Mouse (Mus musculus): ENCODE data around the gene Gal3st2. TPM values are rescaled to one million over a fixed set of nuclear protein-coding genes. Genes with fewer than 3 reads are reported as not detected.
"Not testable (repeated sequence)": the region's sequence is repeated elsewhere in the genome, so short reads cannot be mapped to it uniquely, and the experiment has no call there.

Gene Gal3st2
- polyA plus RNA-seq, 1 experiment = 0.14 TPM

GRCm38 (mm10) chr1:93859619-93860018, 1.5 kb upstream of the Gal3st2 start:
- no peaks in the 10 kb centered on the region for H3K27me3 ChIP-seq (ENCODE audit: control insufficient read depth, insufficient read depth, insufficient read length)
- no peaks in the 10 kb centered on the region for H3K36me3 ChIP-seq (ENCODE audit: control insufficient read depth, insufficient read depth)
- H3K4me3 ChIP-seq = no peak overlapping the region
- TF ChIP-seq REST (IDR thresholded peaks at IDR 0.05; ENCODE audit: insufficient read depth, insufficient read length) (no peak), USF1 (IDR thresholded peaks at IDR 0.05; ENCODE audit: low read depth) (no peak), MAX (IDR thresholded peaks at IDR 0.05; ENCODE audit: low read depth) (no peak), MYOD1 (IDR thresholded peaks at IDR 0.05; ENCODE audit: control insufficient read depth in 1 of 3, insufficient read length in 2 of 3, low read depth in 2 of 3) (no peak), POLR2AphosphoS2 (IDR thresholded peaks at IDR 0.05; ENCODE audit: insufficient read length, low read depth) (no peak), CEBPB (IDR thresholded peaks at IDR 0.05; ENCODE audit: insufficient read depth, poor library complexity, severe bottlenecking) (no peak), SRF (IDR thresholded peaks at IDR 0.05; ENCODE audit: control insufficient read depth, insufficient read length, low read depth) (no peak), E2F4 (IDR thresholded peaks at IDR 0.05; ENCODE audit: insufficient read depth) (no peak), TCF12 (IDR thresholded peaks at IDR 0.05; ENCODE audit: insufficient read depth, poor library complexity, severe bottlenecking) (no peak), POLR2A (IDR thresholded peaks at IDR 0.05; ENCODE audit: insufficient read length, low read depth) (no peak)
- H3K4me2 ChIP-seq (ENCODE audit: low read depth) = no peak overlapping the region
- H3ac ChIP-seq (ENCODE audit: control insufficient read depth, insufficient read length) = no peak overlapping the region
- H3K79me2 ChIP-seq (ENCODE audit: control insufficient read depth, insufficient read depth) = no peaks in the 10 kb centered on the region

GRCm38 (mm10) chr1:93871594-93872105, 10.5 kb downstream of the Gal3st2 start:
- H3K4me2 ChIP-seq (ENCODE audit: low read depth); H3K4me3 ChIP-seq; H3K79me2 ChIP-seq (ENCODE audit: control insufficient read depth, insufficient read depth); H3K27me3 ChIP-seq (ENCODE audit: control insufficient read depth, insufficient read depth, insufficient read length); H3ac ChIP-seq (ENCODE audit: control insufficient read depth, insufficient read length); H3K36me3 ChIP-seq (ENCODE audit: control insufficient read depth, insufficient read depth): not testable (repeated sequence)

- not testable (repeated sequence) for H3K36me3 ChIP-seq (ENCODE audit: control insufficient read depth, insufficient read depth); H3K27me3 ChIP-seq (ENCODE audit: control insufficient read depth, insufficient read depth, insufficient read length); H3ac ChIP-seq (ENCODE audit: control insufficient read depth, insufficient read length); H3K4me3 ChIP-seq; H3K4me2 ChIP-seq (ENCODE audit: low read depth); H3K79me2 ChIP-seq (ENCODE audit: control insufficient read depth, insufficient read depth)
Measured at GRCm38 (mm10) chr1:93874405-93874804, 13.3 kb downstream of the Gal3st2 start.

- not testable (repeated sequence) for H3K4me2 ChIP-seq (ENCODE audit: low read depth); H3K27me3 ChIP-seq (ENCODE audit: control insufficient read depth, insufficient read depth, insufficient read length); H3ac ChIP-seq (ENCODE audit: control insufficient read depth, insufficient read length); H3K4me3 ChIP-seq; H3K36me3 ChIP-seq (ENCODE audit: control insufficient read depth, insufficient read depth); H3K79me2 ChIP-seq (ENCODE audit: control insufficient read depth, insufficient read depth)
Measured at GRCm38 (mm10) chr1:93881778-93882177, 20.7 kb downstream of the Gal3st2 start.

GRCm38 (mm10) chr1:93890936-93891335, 29.8 kb downstream of the Gal3st2 start:
- H3K79me2 ChIP-seq (ENCODE audit: control insufficient read depth, insufficient read depth); H3K27me3 ChIP-seq (ENCODE audit: control insufficient read depth, insufficient read depth, insufficient read length); H3ac ChIP-seq (ENCODE audit: control insufficient read depth, insufficient read length); H3K4me2 ChIP-seq (ENCODE audit: low read depth); H3K4me3 ChIP-seq; H3K36me3 ChIP-seq (ENCODE audit: control insufficient read depth, insufficient read depth): not testable (repeated sequence)

GRCm38 (mm10) chr1:93897395-93897794, 36.3 kb downstream of the Gal3st2 start:
- not testable (repeated sequence) for H3K79me2 ChIP-seq (ENCODE audit: control insufficient read depth, insufficient read depth); H3K4me3 ChIP-seq; H3K4me2 ChIP-seq (ENCODE audit: low read depth); H3ac ChIP-seq (ENCODE audit: control insufficient read depth, insufficient read length); H3K27me3 ChIP-seq (ENCODE audit: control insufficient read depth, insufficient read depth, insufficient read length); H3K36me3 ChIP-seq (ENCODE audit: control insufficient read depth, insufficient read depth)

- not testable (repeated sequence) for H3K79me2 ChIP-seq (ENCODE audit: control insufficient read depth, insufficient read depth); H3K27me3 ChIP-seq (ENCODE audit: control insufficient read depth, insufficient read depth, insufficient read length); H3K36me3 ChIP-seq (ENCODE audit: control insufficient read depth, insufficient read depth); H3K4me3 ChIP-seq; H3K4me2 ChIP-seq (ENCODE audit: low read depth); H3ac ChIP-seq (ENCODE audit: control insufficient read depth, insufficient read length)
Measured at GRCm38 (mm10) chr1:93901291-93901690, 40.2 kb downstream of the Gal3st2 start.

- not testable (repeated sequence) for H3K36me3 ChIP-seq (ENCODE audit: control insufficient read depth, insufficient read depth); H3K4me2 ChIP-seq (ENCODE audit: low read depth); H3K79me2 ChIP-seq (ENCODE audit: control insufficient read depth, insufficient read depth); H3K4me3 ChIP-seq; H3K27me3 ChIP-seq (ENCODE audit: control insufficient read depth, insufficient read depth, insufficient read length); H3ac ChIP-seq (ENCODE audit: control insufficient read depth, insufficient read length)
Measured at GRCm38 (mm10) chr1:93906690-93907089, 45.6 kb downstream of the Gal3st2 start.

- H3K4me2 ChIP-seq (ENCODE audit: low read depth); H3K36me3 ChIP-seq (ENCODE audit: control insufficient read depth, insufficient read depth); H3K79me2 ChIP-seq (ENCODE audit: control insufficient read depth, insufficient read depth); H3K27me3 ChIP-seq (ENCODE audit: control insufficient read depth, insufficient read depth, insufficient read length); H3K4me3 ChIP-seq; H3ac ChIP-seq (ENCODE audit: control insufficient read depth, insufficient read length): not testable (repeated sequence)
Measured at GRCm38 (mm10) chr1:93908977-93909586, 48.0 kb downstream of the Gal3st2 start.

- H3ac ChIP-seq (ENCODE audit: control insufficient read depth, insufficient read length); H3K27me3 ChIP-seq (ENCODE audit: control insufficient read depth, insufficient read depth, insufficient read length): not testable (repeated sequence)
Measured at GRCm38 (mm10) chr1:93911877-93912276, 50.8 kb downstream of the Gal3st2 start.

GRCm38 (mm10) chr1:93917160-93917559, 56.1 kb downstream of the Gal3st2 start:
- not testable (repeated sequence) for H3K4me3 ChIP-seq; H3K27me3 ChIP-seq (ENCODE audit: control insufficient read depth, insufficient read depth, insufficient read length); H3K79me2 ChIP-seq (ENCODE audit: control insufficient read depth, insufficient read depth); H3ac ChIP-seq (ENCODE audit: control insufficient read depth, insufficient read length); H3K36me3 ChIP-seq (ENCODE audit: control insufficient read depth, insufficient read depth); H3K4me2 ChIP-seq (ENCODE audit: low read depth)

More at GRCm38 (mm10) chr1:93911877-93912276, 50.8 kb downstream of the Gal3st2 start:
- H3K79me2 ChIP-seq (ENCODE audit: control insufficient read depth, insufficient read depth); H3K4me3 ChIP-seq; H3K4me2 ChIP-seq (ENCODE audit: low read depth); H3K36me3 ChIP-seq (ENCODE audit: control insufficient read depth, insufficient read depth): not testable (repeated sequence)
